11 mouse cellular contexts compared by ENCODE assay signal in the genomic region with DNA sequence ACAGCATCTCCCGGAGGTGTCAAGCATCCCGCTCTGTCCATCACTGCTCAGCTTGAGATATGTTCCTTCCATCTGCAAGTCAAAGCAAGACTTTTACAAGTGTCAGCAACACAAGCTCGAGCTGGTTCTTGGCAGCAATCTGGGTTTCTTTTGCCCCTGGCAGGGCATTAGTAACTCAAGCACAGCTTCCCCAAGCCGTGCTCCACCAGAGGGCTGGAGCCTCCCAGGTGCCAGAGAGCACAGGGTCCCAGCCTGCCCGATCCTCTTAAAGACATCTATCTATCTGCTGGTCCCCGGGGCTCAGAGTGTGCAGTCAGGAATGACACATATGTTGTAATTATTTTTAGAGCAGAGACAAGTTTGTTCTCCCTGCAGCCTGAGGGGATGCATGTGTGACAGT.
DNase-seq lines count a peak whose midpoint lies in the region; ATAC-seq lines count a peak whose summit lies in the region.
"Had no signal": no experiment of that assay in that cellular context is flagged by ENCODE, and none has a peak within 500 bp of the region (broad histone marks: within the 10 kb centered on the region; RNA-seq: fewer than 3 reads in every experiment).

No protein-coding gene starts in this region.

- DNase-seq in kidney, postnatal 14 days, result no peak
- DNase-seq in right cerebral cortex, postnatal 4 days, result peak; percentile 18
- no peak for DNase-seq in right cerebral cortex, postnatal 14 days
- no peak for DNase-seq in MN1 (ENCODE audit: low spot score)
- DNase-seq: cerebellum, adult 18-20 months; kidney, adult 18-20 months had no signal

- peak; percentile 16; the same call in 1 of the 2 replicates for ATAC-seq in kidney, embryonic 14.5 days (ENCODE audit: low FRiP score, low TSS enrichment)
- no peak for ATAC-seq in forebrain, embryonic 12.5 days (ENCODE audit: low FRiP score)
- ATAC-seq in limb, embryonic 15.5 days (ENCODE audit: insufficient number of reproducible peaks, low FRiP score, low TSS enrichment, low read depth), result no peak
- no peak for ATAC-seq in monocyte, adult 5-6 weeks (replicated peaks; ENCODE audit: insufficient number of reproducible peaks, low FRiP score, low TSS enrichment, poor library complexity, severe bottlenecking)
- ATAC-seq: liver, embryonic 12.5 days had no signal

- no peaks in the 10 kb centered on the region; the same call in 1 of the 2 replicates for H3K27me3 ChIP-seq in kidney, embryonic 14.5 days (ENCODE audit: control insufficient read depth, insufficient read depth, low read length)
- peaks cover 7% of the 10 kb centered on the region; the same call in 1 of the 2 replicates for H3K27me3 ChIP-seq in forebrain, embryonic 12.5 days
- H3K27me3 ChIP-seq in limb, embryonic 15.5 days, result no peaks in the 10 kb centered on the region
- H3K27me3 ChIP-seq: liver, embryonic 12.5 days had no signal

- no peak overlapping the region for H3K9ac ChIP-seq in kidney, embryonic 14.5 days (ENCODE audit: low read depth, low read length)
- H3K9ac ChIP-seq in forebrain, embryonic 12.5 days, result no peak overlapping the region
- H3K9ac ChIP-seq in limb, embryonic 15.5 days, result no peak overlapping the region
- H3K9ac ChIP-seq: liver, embryonic 12.5 days had no signal

- no peaks in the 10 kb centered on the region for H3K9me3 ChIP-seq in kidney, embryonic 14.5 days (ENCODE audit: control insufficient read depth, low read length)
- H3K9me3 ChIP-seq in forebrain, embryonic 12.5 days, result no peaks in the 10 kb centered on the region
- H3K9me3 ChIP-seq in limb, embryonic 15.5 days, result no peaks in the 10 kb centered on the region
- H3K9me3 ChIP-seq: liver, embryonic 12.5 days had no signal

- no peak overlapping the region for H3K4me3 ChIP-seq in kidney, embryonic 14.5 days (ENCODE audit: low read length)
- H3K4me3 ChIP-seq in forebrain, embryonic 12.5 days (replicated peaks), result no peak overlapping the region
- no peak overlapping the region for H3K4me3 ChIP-seq in limb, embryonic 15.5 days
- H3K4me3 ChIP-seq: liver, embryonic 12.5 days had no signal

- H3K4me2 ChIP-seq in kidney, embryonic 14.5 days (replicated peaks; ENCODE audit: low read depth, low read length), result no peak overlapping the region
- H3K4me2 ChIP-seq in forebrain, embryonic 12.5 days, result no peak overlapping the region; the same call in 1 of the 2 replicates
- H3K4me2 ChIP-seq in limb, embryonic 15.5 days, result no peak overlapping the region
- H3K4me2 ChIP-seq: liver, embryonic 12.5 days had no signal

- no peaks in the 10 kb centered on the region for H3K36me3 ChIP-seq in kidney, embryonic 14.5 days (ENCODE audit: control insufficient read depth, insufficient read depth, low read length)
- H3K36me3 ChIP-seq in forebrain, embryonic 12.5 days (replicated peaks), result no peaks in the 10 kb centered on the region
- H3K36me3 ChIP-seq in limb, embryonic 15.5 days, result no peaks in the 10 kb centered on the region
- H3K36me3 ChIP-seq: liver, embryonic 12.5 days had no signal

- peaks cover 11% of the 10 kb centered on the region; the same call in 1 of the 2 replicates for H3K4me1 ChIP-seq in kidney, embryonic 14.5 days (ENCODE audit: control insufficient read depth, insufficient read depth, low read length)
- peaks cover 47% of the 10 kb centered on the region for H3K4me1 ChIP-seq in forebrain, embryonic 12.5 days
- H3K4me1 ChIP-seq in limb, embryonic 15.5 days, result peaks cover 45% of the 10 kb centered on the region
- H3K4me1 ChIP-seq: liver, embryonic 12.5 days had no signal

- WGBS in kidney, embryonic 14.5 days, result 51% methylated on average over 6 of the region's 6 CpGs
- 38% methylated on average over 6 of the region's 6 CpGs for WGBS in forebrain, embryonic 12.5 days
- 25% methylated on average over 6 of the region's 6 CpGs for WGBS in limb, embryonic 15.5 days

- H3K27ac ChIP-seq in kidney, embryonic 14.5 days (ENCODE audit: low read depth, low read length), result no peak overlapping the region
- peak overlapping the region; percentile 56; the same call in 1 of the 2 replicates for H3K27ac ChIP-seq in forebrain, embryonic 12.5 days
- H3K27ac ChIP-seq in limb, embryonic 15.5 days, result peak overlapping the region; percentile 9
- H3K27ac ChIP-seq: liver, embryonic 12.5 days had no signal
